Mouse (Mus musculus) forebrain, embryonic 10.5 days (tissue): ENCODE data around the gene Evi5. TPM values are rescaled to one million over a fixed set of nuclear protein-coding genes. Genes with fewer than 3 reads are reported as not detected.

Experiments used
- DNase-seq: peaks from one replicate; pipeline ENCODE4 v3.0.0-alpha.2; 2017; ENCODE audit warnings: low spot score; ENCODE audit errors: extremely low spot score
- H3K27ac ChIP-seq: fragments of 300-500 bp; sonication (generic); 2 replicates; pipeline ENCODE4 v1.5.1; 2016; ENCODE audit warnings: mild to moderate bottlenecking
- H3K27me3 ChIP-seq: fragments of 300-500 bp; sonication (generic); 2 replicates; pipeline ENCODE4 v1.6.1; 2016; ENCODE audit warnings: mild to moderate bottlenecking; ENCODE audit not compliant: poor library complexity, severe bottlenecking
- H3K36me3 ChIP-seq: fragments of 300-500 bp; sonication (generic); replicated peaks from 2 replicates; pipeline ENCODE4 v1.6.1; 2016; ENCODE audit warnings: mild to moderate bottlenecking, moderate library complexity
- H3K4me1 ChIP-seq: fragments of 300-500 bp; sonication (generic); 2 replicates; pipeline ENCODE4 v1.6.1; 2016
- H3K4me3 ChIP-seq: fragments of 300-500 bp; sonication (generic); 2 replicates; pipeline ENCODE4 v1.5.1; 2016; ENCODE audit warnings: mild to moderate bottlenecking, moderate library complexity
- H3K9me3 ChIP-seq: fragments of 300-500 bp; sonication (generic); 2 replicates; pipeline ENCODE4 v1.6.1; 2016; ENCODE audit warnings: mild to moderate bottlenecking, moderate library complexity
- WGBS: fragments of 180-500 bp; shearing (Covaris S2); methylation state at CpG from one replicate; pipeline ENCODE4 v1.1.7; 2016; 5-methylcytosine and 5-hydroxymethylcytosine counted together
- polyA plus RNA-seq: library from polyadenylated mRNA; unstranded; fragments of >200 nt; fragmentation: Nextera tagmentation; extraction: Ambion mirVana; gene quantifications from 2 replicates; pipeline ENCODE4 v1.2.1, GENCODE M21; 2016

Evi5 gene
- polyA plus RNA-seq, 1 experiment from 2014 or later = 48.0 TPM

DNA sequence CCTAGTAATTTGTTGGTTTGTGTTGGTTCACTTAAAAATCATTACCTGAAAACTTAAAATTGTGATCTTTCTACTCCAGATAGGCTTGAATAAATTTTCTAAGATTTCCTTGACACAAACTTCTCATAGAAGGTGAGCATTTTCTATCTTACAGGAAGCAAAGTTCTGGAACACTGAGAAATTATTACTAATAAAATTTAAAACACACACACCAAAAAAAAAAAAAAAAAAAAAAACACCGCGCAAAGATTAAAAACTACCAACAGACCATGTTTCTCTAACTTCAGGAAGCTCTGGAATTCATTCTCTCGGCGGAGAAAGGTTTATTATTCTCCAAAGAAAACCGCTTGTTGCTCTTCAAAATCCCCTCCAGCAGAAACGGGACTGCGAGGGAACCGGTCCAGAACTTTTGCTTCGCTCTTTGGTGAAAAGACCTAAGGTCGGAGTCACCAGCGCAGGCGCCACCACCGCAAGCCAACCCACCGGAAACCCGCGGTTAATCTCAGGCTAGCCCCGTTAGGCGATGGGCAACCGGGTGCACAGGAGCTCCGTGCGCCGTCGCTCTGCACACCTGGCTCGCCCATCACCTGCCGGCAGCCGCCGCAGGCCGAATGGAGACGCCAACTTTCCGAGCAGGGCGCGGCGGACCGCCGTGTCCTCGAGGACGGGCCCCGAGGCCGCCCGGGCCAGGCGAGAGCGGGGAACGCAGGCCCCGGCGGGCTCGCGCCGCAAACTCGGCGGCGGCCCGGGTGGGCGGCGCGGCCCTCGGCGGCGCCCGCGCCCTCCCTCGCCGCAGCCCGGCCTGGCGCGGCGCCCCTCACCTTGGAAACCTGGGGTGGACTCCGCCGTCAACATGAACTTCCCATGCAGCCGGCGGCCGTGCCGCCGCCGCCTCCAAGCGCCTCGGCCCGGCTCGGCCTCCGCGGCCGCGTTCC, 6.7 kb downstream of the Evi5 start:
- H3K4me3 ChIP-seq = peak overlapping the region; percentile 91
- H3K9me3 ChIP-seq = no peaks in the 10 kb centered on the region
- peaks cover 13% of the 10 kb centered on the region for H3K27me3 ChIP-seq
- H3K27ac ChIP-seq = peak overlapping the region; percentile 97
- no peaks in the 10 kb centered on the region; the same call in 1 of the 2 replicates for H3K36me3 ChIP-seq
- WGBS = under 1% methylated on average over 82 of the region's 82 CpGs
- peaks cover 23% of the 10 kb centered on the region for H3K4me1 ChIP-seq
- DNase-seq = peak; percentile 60

DNA sequence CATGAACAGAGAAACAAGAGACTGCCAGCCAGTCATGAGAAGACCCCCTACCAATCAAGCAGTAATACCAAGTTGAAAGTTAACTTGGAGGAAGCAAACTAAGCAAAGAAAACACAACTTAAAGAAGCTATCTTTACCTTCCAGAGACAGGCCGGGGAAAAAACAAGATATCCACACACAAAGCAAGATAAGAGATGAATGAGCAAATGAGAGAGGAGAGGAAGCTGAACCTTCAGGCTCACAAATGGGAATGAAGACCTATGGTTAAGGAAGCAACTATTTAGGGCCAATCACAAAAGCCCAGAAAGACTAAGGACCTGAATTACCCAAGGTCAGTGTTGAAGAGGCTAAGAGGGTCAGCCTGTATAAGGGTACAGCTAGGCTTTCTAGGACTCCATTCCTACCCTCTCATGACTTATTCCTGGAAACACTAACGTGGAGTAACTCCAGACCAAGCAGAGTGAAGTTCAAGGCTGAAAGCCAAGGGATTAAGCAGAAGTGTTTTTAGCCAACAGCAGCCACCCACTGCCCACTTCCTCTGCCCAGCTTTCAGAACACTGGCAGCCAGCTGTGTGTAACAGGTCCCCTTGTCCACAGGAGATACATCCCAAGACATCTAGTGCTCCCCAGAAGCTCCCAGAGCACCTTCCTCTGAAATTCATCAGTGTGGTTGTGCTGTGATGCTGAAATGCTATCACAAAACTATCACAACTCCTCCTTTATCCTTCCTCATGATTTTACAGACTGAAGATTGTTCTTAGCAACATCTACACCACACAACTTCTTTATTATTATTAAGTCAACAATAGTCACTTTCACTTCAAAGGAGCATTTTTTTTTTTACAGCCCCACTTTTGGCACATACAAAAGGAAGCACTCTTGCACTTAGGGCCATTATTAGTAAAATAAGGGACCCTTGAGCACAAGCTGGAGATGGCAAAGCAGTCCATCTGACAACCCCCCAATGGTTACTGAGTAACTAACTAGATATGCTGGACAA, 8.5 kb downstream of the Evi5 start:
- peaks cover 23% of the 10 kb centered on the region for H3K4me1 ChIP-seq
- no peaks in the 10 kb centered on the region; the same call in 1 of the 2 replicates for H3K36me3 ChIP-seq
- H3K9me3 ChIP-seq = no peaks in the 10 kb centered on the region
- H3K27me3 ChIP-seq = peaks cover 13% of the 10 kb centered on the region
- WGBS = 80% methylated on average over 2 of the region's 2 CpGs
- DNase-seq = no peak
- no peak overlapping the region for H3K27ac ChIP-seq
- H3K4me3 ChIP-seq = peak overlapping the region; percentile 16; the same call in 1 of the 2 replicates

DNA sequence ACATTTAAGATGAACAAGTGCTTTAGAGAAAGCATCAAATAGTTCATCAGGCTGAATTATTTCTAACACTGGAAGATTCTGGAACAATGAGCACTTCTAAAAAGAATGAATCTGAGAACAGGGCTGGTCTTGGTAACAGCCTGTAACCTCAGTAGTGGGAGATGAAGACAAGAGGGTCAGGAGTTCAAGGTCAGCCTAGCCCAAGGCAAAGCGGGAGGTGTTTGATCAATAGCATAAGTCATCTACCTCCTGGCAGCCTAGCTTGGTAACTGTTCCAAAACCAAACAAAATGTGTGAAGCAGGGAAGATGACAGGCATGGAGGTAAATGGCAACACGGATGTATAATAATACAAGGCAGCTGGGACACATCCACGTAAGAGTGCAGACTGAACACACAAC, 10.9 kb downstream of the Evi5 start:
- 90% methylated on average over 3 of the region's 3 CpGs for WGBS
- DNase-seq = no peak

DNA sequence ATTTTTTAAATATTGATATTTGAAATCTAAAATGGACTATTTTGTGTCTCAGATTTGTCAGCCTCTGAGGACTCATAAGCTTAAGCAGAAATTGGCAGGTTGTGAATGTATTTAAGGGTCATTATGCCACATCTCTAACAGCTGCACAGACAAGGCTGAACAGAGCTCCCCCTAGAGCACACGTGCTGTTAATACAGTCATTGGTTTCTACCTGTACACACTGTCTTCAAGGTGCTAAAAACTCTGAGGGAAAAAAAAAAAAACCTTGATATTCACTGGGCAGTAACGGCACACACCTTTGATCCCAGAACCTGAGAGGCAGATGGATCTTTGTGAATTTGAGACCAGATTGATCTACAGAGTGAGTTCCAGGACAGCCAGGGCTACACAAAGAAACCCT, 15.9 kb downstream of the Evi5 start:
- H3K4me3 ChIP-seq = no peak overlapping the region
- WGBS = 54% methylated on average over 2 of the region's 2 CpGs
- H3K4me1 ChIP-seq = peaks cover 9% of the 10 kb centered on the region
- no peaks in the 10 kb centered on the region for H3K9me3 ChIP-seq
- H3K27ac ChIP-seq = no peak overlapping the region
- no peaks in the 10 kb centered on the region; the same call in 1 of the 2 replicates for H3K36me3 ChIP-seq
- no peak for DNase-seq
- no peaks in the 10 kb centered on the region for H3K27me3 ChIP-seq

More for the DNA sequence above, 10.9 kb downstream of the Evi5 start:
- Histone ChIP-seq H3K4me3 (no peak overlapping the region), H3K4me1 (peaks cover 18% of the 10 kb centered on the region), H3K9me3 (no peaks in the 10 kb centered on the region), H3K27ac (no peak overlapping the region), H3K36me3 (no peaks in the 10 kb centered on the region; the same call in 1 of the 2 replicates), H3K27me3 (no peaks in the 10 kb centered on the region)

DNA sequence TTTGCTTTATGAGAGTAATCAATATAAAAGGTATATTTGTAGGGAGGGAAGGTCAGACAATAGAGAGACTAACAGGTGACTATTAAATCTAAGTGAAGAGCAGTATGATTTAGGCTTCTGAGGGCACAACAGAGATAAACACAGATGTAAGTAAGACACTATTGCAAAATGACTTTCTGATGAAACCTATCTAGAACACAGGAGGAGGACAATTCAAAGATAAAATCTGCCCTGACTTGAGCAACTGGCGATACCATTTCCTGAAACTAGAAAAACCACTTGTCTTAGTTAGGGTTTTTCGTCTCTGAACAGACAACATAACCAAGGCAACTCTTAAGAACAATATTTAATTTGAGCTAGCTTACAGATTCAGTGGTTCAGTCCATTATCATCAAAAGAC, 19.4 kb downstream of the Evi5 start:
- Histone ChIP-seq H3K27me3 (no peaks in the 10 kb centered on the region), H3K9me3 (no peaks in the 10 kb centered on the region), H3K4me1 (peaks cover 13% of the 10 kb centered on the region), H3K27ac (no peak overlapping the region), H3K4me3 (no peak overlapping the region), H3K36me3 (peaks cover 2% of the 10 kb centered on the region; the same call in 1 of the 2 replicates)
- WGBS = 91% methylated on average over 2 of the region's 2 CpGs
- no peak for DNase-seq

DNA sequence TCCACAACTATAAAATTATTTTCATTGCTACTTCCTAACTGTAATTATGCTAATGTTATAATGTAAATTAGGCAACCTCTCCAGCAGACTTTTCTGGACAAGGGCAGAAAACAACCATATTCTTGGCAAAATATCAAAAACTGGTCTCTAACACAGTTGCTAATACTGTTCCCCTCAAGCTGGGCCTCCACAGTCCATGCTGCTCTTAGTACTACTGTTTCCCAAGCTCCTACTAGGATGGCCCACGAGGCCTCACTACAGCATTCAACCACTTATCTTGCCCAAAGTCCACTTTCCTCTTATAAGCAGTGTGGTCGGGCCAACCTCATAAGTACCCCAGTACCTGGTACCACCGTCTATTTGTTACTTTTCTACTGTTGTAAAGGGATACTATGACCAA, 20.4 kb downstream of the Evi5 start:
- 80% methylated on average over 3 of the region's 3 CpGs for WGBS
- Histone ChIP-seq H3K36me3 (peaks cover 8% of the 10 kb centered on the region), H3K4me3 (no peak overlapping the region), H3K9me3 (peaks cover 6% of the 10 kb centered on the region), H3K4me1 (peaks cover 13% of the 10 kb centered on the region), H3K27ac (no peak overlapping the region), H3K27me3 (no peaks in the 10 kb centered on the region)
- DNase-seq = no peak

DNA sequence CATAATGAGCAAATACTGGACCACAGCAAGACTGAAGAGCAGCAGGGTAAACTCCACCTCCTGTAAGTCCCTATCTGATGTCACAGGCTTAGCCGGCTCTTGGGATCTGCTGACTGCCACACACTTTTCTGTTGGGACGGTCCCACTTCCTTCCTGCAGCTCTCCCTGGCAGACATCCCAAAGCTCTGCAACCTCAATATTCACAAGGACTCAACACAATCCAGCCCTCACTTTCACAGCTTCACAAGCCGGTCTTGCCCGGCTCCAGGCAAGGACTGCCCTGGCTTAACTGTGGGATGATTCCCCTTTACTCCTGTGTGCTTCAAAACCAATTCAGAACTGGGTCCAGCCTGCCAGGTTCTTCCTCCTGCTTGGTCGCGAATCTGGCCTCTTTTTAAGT, 21.1 kb downstream of the Evi5 start:
- no peaks in the 10 kb centered on the region for H3K27me3 ChIP-seq
- H3K27ac ChIP-seq = no peak overlapping the region
- peaks cover 13% of the 10 kb centered on the region for H3K4me1 ChIP-seq
- no peak overlapping the region for H3K4me3 ChIP-seq
- peaks cover 6% of the 10 kb centered on the region for H3K9me3 ChIP-seq
- no peak for DNase-seq
- H3K36me3 ChIP-seq = peaks cover 8% of the 10 kb centered on the region
- 30% methylated on average over 6 of the region's 6 CpGs for WGBS

DNA sequence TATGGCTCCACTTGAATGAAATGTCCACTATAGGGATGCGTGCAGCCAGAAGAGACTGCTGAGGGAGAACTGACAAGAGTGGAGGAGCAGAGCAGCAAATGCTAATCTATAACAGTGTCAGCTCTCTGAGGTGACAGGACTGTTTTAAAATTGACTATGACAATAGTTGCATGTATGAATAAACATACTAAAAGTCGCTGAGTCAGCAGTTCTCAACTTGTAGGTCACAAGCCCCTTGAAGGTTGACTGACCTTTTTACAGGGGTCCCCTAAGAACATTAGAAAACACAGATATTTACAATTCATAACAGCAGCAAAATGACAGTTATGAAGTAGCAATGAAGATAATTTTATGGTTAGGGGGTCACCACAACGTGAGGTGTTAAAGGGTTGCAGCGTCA, 25.9 kb downstream of the Evi5 start:
- Histone ChIP-seq H3K36me3 (peaks cover 8% of the 10 kb centered on the region), H3K4me1 (peaks cover 4% of the 10 kb centered on the region), H3K27me3 (no peaks in the 10 kb centered on the region), H3K4me3 (no peak overlapping the region), H3K27ac (no peak overlapping the region), H3K9me3 (peaks cover 6% of the 10 kb centered on the region)
- DNase-seq = no peak
- WGBS = 89% methylated on average over 4 of the region's 4 CpGs

DNA sequence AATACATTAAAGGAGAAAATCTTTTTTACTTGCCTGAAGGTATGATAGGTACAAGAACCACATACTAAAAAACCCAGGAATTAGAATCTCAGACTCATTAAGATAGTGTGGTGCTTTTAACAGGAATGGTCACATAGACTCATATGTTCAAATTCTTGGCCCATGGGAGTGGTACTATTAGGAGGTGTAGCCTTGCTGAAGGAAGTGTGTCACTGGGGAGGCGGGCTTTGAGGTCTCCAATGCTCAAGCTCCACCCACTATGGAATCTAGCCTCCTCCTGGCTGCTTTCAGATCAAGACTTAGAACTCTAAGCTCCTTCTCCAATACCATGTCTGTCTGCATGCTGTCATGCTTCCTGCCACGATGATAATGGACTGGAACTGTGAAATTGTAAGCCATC, 27.1 kb downstream of the Evi5 start:
- peaks cover 6% of the 10 kb centered on the region for H3K9me3 ChIP-seq
- H3K36me3 ChIP-seq = peaks cover 8% of the 10 kb centered on the region
- H3K4me3 ChIP-seq = no peak overlapping the region
- 80% methylated on average over 2 of the region's 2 CpGs for WGBS
- no peaks in the 10 kb centered on the region for H3K27me3 ChIP-seq
- no peaks in the 10 kb centered on the region for H3K4me1 ChIP-seq
- no peak overlapping the region for H3K27ac ChIP-seq
- DNase-seq = no peak

DNA sequence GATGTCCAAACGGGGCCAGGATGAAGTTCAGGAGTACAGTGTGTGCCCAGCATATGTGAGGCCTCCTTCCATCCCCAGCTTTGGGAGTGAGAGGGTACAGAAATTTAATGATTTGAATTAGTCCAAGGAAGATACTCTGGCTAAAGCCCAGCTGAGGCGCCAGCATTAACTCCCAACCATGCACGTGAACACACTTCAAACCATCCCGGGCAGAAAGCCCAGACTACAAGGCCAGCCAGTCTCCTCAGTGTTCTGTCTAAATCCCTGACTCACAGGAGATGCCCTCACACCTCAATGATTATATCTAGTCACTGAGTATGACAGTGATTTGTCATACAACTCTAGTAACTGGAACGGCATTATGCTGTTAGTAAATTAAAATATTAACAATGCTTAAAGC, 27.6 kb downstream of the Evi5 start:
- WGBS = 88% methylated on average over 5 of the region's 5 CpGs
- no peaks in the 10 kb centered on the region for H3K27me3 ChIP-seq
- no peak for DNase-seq
- H3K4me3 ChIP-seq = no peak overlapping the region
- no peaks in the 10 kb centered on the region for H3K4me1 ChIP-seq
- peaks cover 8% of the 10 kb centered on the region for H3K36me3 ChIP-seq
- peaks cover 6% of the 10 kb centered on the region for H3K9me3 ChIP-seq
- no peak overlapping the region for H3K27ac ChIP-seq

DNA sequence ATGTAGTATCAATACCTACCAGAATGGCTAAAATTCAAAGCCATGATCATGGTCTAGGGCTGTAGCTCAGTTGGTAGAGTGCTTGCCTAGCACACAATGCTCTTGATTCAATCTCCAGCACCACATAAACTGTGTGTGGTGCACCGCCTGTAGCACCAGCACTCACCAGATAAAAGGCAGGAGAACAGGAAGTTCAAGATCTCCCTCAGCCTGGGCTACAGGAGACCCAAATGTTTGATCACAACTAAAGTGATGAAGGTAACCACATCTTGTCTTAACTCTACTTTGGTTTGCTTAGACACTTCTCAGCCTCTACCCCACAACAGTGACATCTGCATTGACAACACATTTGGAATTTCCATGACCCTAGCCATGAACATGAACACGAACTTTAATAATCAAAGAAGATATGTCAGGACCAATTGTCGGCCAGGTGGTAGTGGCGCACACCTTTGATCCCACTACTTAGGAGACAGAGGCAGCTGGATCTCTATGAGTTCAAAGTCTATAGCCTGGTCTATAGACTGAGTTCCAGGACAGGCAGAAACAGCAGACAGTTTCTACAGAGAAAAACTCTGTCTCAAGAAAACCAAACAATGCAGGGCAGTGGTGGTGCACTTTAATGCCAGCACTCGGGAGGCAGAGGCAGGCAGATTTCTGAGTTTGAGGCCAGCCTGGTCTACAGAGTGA, 34.2 kb downstream of the Evi5 start:
- no peaks in the 10 kb centered on the region for H3K4me1 ChIP-seq
- peaks cover 27% of the 10 kb centered on the region for H3K36me3 ChIP-seq
- H3K4me3 ChIP-seq = no peak overlapping the region
- 94% methylated on average over 5 of the region's 5 CpGs for WGBS
- no peak overlapping the region for H3K27ac ChIP-seq
- DNase-seq = no peak
- H3K27me3 ChIP-seq = no peaks in the 10 kb centered on the region
- H3K9me3 ChIP-seq = no peaks in the 10 kb centered on the region
